Mouse (Mus musculus): ENCODE results near the gene Rap1gap2. TPM values are rescaled to one million over a fixed set of nuclear protein-coding genes. Genes with fewer than 3 reads are reported as not detected.
A peak's percentile ranks its signal among the peaks of the same experiment; 100 is the strongest.

Rap1gap2 gene
- polyA plus RNA-seq, 1 experiment from 2014 or later: 0.88 TPM

DNA sequence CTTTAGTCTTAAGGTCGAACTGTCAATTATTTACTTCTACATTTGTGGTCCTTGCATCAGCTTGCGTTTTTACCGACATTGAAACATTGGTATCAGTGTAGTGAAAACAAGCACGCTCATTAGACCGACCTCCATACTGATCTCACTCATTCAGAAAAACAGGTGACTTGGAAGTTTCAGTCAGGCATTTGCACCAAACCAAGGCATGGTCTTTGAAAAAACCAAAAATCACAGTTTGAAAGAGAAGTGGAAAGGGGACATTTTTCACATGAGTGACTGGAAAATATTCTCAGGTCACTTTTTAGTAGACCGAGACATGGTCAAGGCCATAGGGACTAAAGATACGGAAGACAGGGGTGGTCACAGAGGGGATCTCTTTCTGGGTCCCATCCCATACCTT is 85.5 kb downstream of the Rap1gap2 start:
- Histone ChIP-seq H3K36me3 (no peaks in the 10 kb centered on the region), H3K4me1 (peaks cover 43% of the 10 kb centered on the region), H3K9me3 (replicated peaks) (no peaks in the 10 kb centered on the region), H3K27me3 (ENCODE audit: low read depth, poor library complexity, severe bottlenecking) (peaks cover 84% of the 10 kb centered on the region), H3K27ac (replicated peaks) (no peak overlapping the region), H3K4me3 (no peak overlapping the region)
- WGBS: 88% methylated on average over 7 of the region's 7 CpGs
- no peak for DNase-seq (ENCODE audit: low spot score)

DNA sequence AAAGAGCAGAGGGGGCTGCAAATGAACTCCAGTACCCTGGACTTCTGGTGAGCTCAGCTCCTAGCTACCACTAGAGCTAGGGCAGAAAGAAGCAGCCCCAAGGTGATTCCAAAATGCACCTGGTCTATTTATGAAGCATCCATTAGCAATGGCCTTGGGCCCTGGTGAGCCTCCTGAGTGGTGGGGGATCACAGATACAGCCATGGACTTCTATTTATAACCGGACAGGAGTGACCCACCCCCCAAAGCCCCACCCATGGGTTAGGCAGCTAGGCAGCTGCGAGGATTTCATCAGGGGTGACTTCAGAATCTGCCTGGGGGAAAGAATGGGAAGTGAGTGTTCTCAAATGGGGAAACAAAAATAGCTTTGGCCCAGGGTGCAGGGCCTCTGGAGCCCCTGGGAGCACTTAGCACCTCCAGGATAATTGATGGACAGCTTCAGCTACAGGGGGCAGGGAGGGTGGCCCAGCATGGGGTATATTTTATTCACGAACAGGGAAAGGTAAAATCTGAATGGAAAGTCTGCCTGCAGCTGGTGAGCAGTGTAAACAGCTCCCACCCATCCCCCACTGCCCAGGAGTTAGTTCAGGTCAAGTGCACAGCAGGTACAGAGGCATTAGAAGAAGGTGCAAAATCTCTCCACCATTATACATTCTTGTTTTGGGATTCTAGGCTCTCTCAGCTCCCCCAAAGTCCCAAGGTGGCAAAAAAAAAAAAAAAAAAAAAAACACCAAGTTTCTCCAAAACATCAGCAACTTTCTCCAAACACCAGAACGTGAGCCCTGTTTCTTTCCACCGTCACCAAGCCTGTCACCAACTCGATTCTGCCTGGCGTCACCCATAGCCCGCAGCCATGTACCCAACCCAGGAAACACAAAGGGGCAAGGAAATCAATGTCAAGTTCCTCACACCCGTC is 86.4 kb downstream of the Rap1gap2 start:
- WGBS: 52% methylated on average over 9 of the region's 9 CpGs
- Histone ChIP-seq H3K27ac (replicated peaks) (no peak overlapping the region), H3K27me3 (ENCODE audit: low read depth, poor library complexity, severe bottlenecking) (peaks cover 92% of the 10 kb centered on the region), H3K4me3 (0 out of 2 replicates have a peak overlapping the region, but pooled peaks have one; percentile 73), H3K36me3 (no peaks in the 10 kb centered on the region), H3K4me1 (peaks cover 43% of the 10 kb centered on the region), H3K9me3 (replicated peaks) (no peaks in the 10 kb centered on the region)
- DNase-seq (ENCODE audit: low spot score): no peak

DNA sequence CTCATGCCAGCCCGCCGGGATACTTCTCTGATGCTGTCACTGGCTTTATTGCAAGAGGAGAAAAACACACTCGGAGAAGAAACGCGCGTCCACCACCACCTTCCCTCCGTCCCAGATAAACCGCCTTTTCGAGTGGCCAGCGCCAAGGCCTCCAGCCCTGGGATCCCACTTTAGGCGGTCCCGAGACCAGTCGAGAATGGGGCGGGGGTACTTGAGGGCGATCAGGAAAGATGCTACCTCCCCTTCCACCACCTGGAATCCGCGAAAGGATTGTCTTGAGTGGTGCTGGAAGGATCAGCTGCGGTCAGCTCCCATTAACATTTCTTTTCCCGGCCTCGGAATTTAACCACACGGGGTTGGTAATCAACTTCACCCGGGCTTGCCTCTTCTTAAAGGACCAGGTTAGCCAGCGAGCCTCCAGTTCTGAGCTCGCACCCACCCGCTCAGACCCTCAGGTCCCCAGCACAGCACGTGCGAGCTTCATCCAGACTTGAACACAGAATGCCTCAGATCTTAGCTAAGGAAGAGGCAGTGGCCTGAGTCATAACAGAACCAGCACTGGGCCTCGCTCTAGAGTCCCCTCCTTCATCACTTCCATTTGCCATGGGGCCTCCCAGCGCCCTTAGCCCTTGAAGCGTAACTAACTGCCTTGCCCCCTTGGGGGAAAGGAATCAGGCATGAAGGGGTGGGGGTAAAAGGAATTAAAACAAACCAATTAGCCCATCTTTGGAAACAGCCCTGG is 87.3 kb downstream of the Rap1gap2 start:
- Histone ChIP-seq H3K9me3 (replicated peaks) (no peaks in the 10 kb centered on the region), H3K27ac (replicated peaks) (peak overlapping the region; percentile 81), H3K4me3 (peak overlapping the region; percentile 73), H3K4me1 (peaks cover 43% of the 10 kb centered on the region), H3K36me3 (no peaks in the 10 kb centered on the region), H3K27me3 (ENCODE audit: low read depth, poor library complexity, severe bottlenecking) (peaks cover 89% of the 10 kb centered on the region)
- under 1% methylated on average over 30 of the region's 30 CpGs for WGBS
- peak; percentile 27 for DNase-seq (ENCODE audit: low spot score)

DNA sequence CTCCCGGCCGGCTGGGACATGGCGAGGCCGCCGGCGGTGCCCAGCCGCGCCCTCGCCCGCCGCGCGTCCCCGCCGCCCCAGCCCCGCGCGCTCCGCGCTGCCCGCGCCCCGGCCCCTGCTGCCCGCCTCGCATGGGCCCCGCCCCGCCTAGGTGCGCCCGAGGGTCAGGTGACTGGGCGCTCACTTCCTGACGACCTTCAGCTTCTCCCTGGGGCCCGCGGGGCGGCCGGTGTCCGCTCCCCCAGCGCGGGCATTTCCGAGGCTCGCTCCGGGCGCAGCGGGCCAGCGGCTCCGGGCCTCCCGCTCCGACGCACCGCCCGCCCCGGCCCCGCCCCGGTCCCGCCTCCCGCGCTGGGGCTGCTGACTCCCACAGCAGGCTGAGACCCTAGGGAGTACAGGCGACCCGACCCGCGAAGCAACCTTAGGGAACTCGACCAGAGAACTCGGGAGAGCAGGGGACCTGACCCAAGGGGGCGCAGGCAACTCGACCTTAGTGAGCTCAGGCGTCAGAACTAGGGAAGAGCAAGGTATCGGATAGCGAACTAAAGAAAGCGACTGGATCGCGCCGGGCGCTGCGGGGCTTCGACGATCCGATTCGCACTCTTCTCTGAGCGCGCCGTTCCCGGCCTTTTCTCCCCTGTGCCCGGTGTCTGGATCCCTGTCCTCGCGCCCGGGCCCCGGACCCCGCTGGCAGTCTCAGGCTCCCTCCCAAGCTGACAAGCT is 88.1 kb downstream of the Rap1gap2 start:
- peaks cover 82% of the 10 kb centered on the region for H3K27me3 ChIP-seq (ENCODE audit: low read depth, poor library complexity, severe bottlenecking)
- no peaks in the 10 kb centered on the region for H3K36me3 ChIP-seq
- DNase-seq (ENCODE audit: low spot score): peak; percentile 70
- H3K27ac ChIP-seq (replicated peaks): peak overlapping the region; percentile 81
- H3K9me3 ChIP-seq (replicated peaks): no peaks in the 10 kb centered on the region
- H3K4me3 ChIP-seq: peak overlapping the region; percentile 73
- peaks cover 43% of the 10 kb centered on the region for H3K4me1 ChIP-seq
- under 1% methylated on average over 73 of the region's 87 CpGs for WGBS

DNA sequence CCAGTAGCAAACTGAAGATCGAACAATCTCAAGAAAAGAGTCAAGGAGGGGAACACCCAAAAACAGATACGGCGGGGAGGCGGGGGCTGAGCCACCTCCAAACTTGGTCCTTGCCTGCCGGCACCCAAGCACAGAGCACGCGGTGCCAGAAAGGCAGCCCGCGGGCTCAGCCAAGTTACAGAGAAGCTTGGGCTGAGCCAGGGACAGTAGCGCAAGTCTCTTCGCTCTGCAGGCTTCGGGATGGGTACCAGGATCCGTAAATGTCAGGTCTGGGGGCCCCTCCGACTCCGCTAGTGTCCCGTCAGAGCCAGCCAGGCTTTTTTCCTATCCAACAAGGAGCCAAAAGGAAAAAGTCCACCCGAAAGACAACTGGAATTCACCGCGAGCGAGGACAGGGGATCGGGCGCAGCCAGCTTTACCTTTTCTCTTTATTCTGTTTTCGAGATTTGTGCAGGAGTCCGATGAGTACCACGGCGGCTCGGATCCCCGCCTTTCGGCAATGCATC is 88.7 kb downstream of the Rap1gap2 start:
- Histone ChIP-seq H3K27ac (replicated peaks) (peak overlapping the region; percentile 81), H3K4me1 (peaks cover 42% of the 10 kb centered on the region), H3K4me3 (peak overlapping the region; percentile 73), H3K27me3 (ENCODE audit: low read depth, poor library complexity, severe bottlenecking) (peaks cover 75% of the 10 kb centered on the region), H3K9me3 (replicated peaks) (no peaks in the 10 kb centered on the region), H3K36me3 (no peaks in the 10 kb centered on the region)
- WGBS: 1% methylated on average over 29 of the region's 29 CpGs
- peak; percentile 42 for DNase-seq (ENCODE audit: low spot score)

DNA sequence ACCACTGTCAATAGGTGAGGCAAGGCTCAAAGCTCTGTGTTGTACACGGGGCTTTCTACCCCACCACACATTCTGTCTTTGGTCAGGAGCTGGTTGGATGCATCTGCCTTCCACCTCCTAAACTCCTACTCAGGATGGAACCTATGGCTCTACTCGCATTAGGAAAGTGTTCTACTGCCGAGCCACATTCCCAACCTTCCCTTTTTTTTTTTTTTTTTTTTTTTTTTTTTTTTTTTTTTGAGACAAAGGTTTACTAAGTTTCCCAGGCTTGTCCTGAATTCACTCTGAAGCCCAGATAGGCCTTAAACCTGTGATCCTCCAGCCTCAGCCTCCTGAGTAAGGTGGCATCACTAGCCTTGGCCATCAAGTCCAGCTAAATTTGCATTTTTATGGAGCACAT is 90.5 kb downstream of the Rap1gap2 start:
- H3K9me3 ChIP-seq (replicated peaks): no peaks in the 10 kb centered on the region
- H3K4me1 ChIP-seq: peaks cover 30% of the 10 kb centered on the region
- peaks cover 61% of the 10 kb centered on the region for H3K27me3 ChIP-seq (ENCODE audit: low read depth, poor library complexity, severe bottlenecking)
- H3K36me3 ChIP-seq: no peaks in the 10 kb centered on the region
- H3K4me3 ChIP-seq: no peak overlapping the region
- 84% methylated on average over 3 of the region's 3 CpGs for WGBS
- H3K27ac ChIP-seq (replicated peaks): no peak overlapping the region
- DNase-seq (ENCODE audit: low spot score): no peak

DNA sequence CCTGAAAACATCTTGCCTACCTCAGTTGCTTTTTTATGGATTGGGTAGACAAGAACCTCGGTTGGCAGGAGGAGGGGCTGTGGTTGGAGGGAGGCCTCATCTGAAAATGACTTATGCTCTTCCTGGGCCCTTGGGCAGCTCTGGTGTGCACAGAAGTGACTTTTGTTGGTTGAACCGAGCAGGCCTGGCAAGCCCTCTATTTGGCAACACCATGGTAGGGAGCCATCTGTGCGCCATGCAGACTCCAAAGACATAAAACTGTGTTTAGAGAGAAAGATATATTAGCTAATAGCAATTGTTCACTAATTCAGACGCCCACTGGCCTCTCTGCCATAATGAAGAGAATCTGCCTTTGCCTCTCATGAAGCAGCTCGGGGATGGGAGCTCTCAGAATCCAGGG is 94.6 kb downstream of the Rap1gap2 start:
- 93% methylated on average over 5 of the region's 5 CpGs for WGBS
- Histone ChIP-seq H3K36me3 (no peaks in the 10 kb centered on the region), H3K4me3 (no peak overlapping the region), H3K4me1 (no peaks in the 10 kb centered on the region), H3K27me3 (ENCODE audit: low read depth, poor library complexity, severe bottlenecking) (peaks cover 20% of the 10 kb centered on the region), H3K27ac (replicated peaks) (no peak overlapping the region), H3K9me3 (replicated peaks) (no peaks in the 10 kb centered on the region)
- no peak for DNase-seq (ENCODE audit: low spot score)

DNA sequence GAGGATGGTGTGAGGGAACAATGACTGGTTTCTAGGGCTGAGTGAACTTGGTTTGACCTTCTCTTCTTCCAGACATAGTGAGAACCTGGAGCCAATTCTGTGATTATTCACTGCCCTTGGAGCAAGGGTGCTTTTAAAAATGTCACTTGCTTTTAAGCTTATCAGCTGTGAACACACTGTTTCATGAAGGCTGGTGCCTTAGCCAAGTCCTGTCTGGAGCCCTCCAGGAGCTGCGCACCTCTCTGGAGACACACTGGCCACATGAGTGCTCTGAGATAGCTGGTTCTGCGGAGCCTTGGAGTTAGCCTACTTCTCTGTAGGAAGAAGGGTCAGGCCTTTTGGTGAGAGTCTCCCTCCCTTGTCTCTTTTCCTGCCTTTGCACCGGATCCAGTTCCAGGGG is 95.7 kb downstream of the Rap1gap2 start:
- Histone ChIP-seq H3K4me1 (no peaks in the 10 kb centered on the region), H3K4me3 (no peak overlapping the region), H3K9me3 (replicated peaks) (no peaks in the 10 kb centered on the region), H3K36me3 (no peaks in the 10 kb centered on the region), H3K27me3 (ENCODE audit: low read depth, poor library complexity, severe bottlenecking) (peaks cover 11% of the 10 kb centered on the region; the same call in 1 of the 2 replicates), H3K27ac (replicated peaks) (no peak overlapping the region)
- DNase-seq (ENCODE audit: low spot score): no peak
- 86% methylated on average over 3 of the region's 3 CpGs for WGBS

DNA sequence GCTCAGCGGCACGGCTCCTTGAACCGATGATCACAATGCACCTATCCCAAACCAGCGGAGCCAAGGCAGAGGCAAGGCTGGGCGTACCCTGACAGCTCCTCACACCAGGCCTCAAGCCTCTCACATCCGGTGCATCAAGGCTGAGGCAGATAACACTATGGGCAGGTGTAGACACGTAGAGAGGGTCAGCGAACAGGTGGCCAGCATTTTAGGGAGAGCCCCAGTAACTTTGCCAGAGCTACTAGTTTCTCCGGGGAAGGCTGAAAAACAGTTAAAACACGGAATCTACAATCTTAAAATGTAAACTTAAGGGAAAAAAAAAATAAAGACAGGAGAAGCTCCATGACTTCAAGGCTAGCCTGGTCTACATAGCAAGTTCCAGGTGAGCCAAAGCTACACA is 98.1 kb downstream of the Rap1gap2 start:
- no peak overlapping the region for H3K4me3 ChIP-seq
- no peak for DNase-seq (ENCODE audit: low spot score)
- no peaks in the 10 kb centered on the region for H3K9me3 ChIP-seq (replicated peaks)
- H3K27ac ChIP-seq (replicated peaks): no peak overlapping the region
- H3K4me1 ChIP-seq: no peaks in the 10 kb centered on the region
- WGBS: 92% methylated on average over 10 of the region's 10 CpGs
- H3K27me3 ChIP-seq (ENCODE audit: low read depth, poor library complexity, severe bottlenecking): no peaks in the 10 kb centered on the region
- H3K36me3 ChIP-seq: no peaks in the 10 kb centered on the region

DNA sequence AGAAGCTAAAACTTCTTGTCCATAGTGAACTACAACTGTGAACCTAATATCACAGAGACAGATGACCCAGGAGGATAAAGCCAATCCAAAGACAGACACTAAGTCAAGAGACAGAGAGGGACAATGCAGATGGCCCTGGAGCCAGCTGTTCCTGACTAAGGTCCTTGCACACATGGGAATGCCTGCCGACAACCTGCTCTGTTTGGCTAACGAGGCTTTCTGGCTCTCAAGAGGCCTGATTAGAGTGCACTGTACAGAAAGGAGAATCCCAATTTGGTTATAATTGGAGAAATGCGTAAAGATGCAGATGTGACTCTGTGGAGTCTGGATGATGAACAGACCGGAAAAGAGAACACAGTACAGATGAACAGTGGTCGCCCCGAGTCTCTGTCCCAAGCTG is 104.4 kb downstream of the Rap1gap2 start:
- no peaks in the 10 kb centered on the region for H3K36me3 ChIP-seq
- 82% methylated on average over 6 of the region's 6 CpGs for WGBS
- DNase-seq (ENCODE audit: low spot score): no peak
- H3K27me3 ChIP-seq (ENCODE audit: low read depth, poor library complexity, severe bottlenecking): no peaks in the 10 kb centered on the region
- no peak overlapping the region for H3K4me3 ChIP-seq
- 0 out of 2 replicates have a peak overlapping the region, but pooled peaks have one; percentile 4 for H3K27ac ChIP-seq (replicated peaks)
- H3K9me3 ChIP-seq (replicated peaks): no peaks in the 10 kb centered on the region
- peaks cover 13% of the 10 kb centered on the region for H3K4me1 ChIP-seq

DNA sequence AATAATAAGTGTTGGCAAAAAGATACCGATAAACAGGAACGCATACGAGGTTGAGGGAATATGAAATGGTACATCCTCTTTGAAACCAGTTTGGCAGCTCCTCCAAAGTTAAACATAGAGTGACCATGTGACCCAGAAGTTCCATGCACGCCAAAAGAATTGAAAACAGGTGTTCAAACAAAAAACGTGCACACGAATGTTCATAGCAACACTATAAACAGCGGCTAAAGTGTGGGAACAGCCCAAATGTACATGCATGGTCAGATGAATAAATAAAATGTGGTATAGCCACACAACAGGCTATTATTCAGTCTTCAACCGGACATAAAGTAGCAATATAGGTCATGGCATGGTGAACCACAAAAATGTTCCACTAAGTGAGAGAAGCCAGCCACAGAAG is 108.2 kb downstream of the Rap1gap2 start:
- H3K27ac ChIP-seq (replicated peaks): no peak overlapping the region
- H3K4me1 ChIP-seq: peaks cover 29% of the 10 kb centered on the region
- no peak overlapping the region for H3K4me3 ChIP-seq
- no peaks in the 10 kb centered on the region for H3K36me3 ChIP-seq
- H3K9me3 ChIP-seq (replicated peaks): no peaks in the 10 kb centered on the region
- H3K27me3 ChIP-seq (ENCODE audit: low read depth, poor library complexity, severe bottlenecking): no peaks in the 10 kb centered on the region
- DNase-seq (ENCODE audit: low spot score): no peak
- WGBS: 86% methylated on average over 8 of the region's 8 CpGs

DNA sequence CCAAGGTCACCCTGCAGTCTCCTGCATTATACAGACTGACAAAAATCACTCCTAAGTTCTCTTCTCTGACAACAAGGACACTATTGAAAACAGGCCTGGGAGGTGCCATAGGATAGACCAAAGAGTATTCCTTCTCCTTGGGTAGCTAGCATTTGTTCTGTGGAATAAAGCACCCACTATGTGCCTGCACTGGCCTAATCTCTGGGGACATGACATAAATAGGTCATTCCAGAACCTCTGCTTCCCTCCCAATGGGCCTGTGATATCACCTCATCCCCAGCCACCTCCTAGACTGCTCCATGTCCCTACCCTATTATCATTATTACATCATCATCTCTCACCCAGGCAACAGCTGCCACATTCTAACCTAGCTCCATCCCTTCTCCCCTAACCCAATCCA is 108.7 kb downstream of the Rap1gap2 start:
- no peak for DNase-seq (ENCODE audit: low spot score)
- Histone ChIP-seq H3K36me3 (no peaks in the 10 kb centered on the region), H3K4me3 (no peak overlapping the region), H3K27ac (replicated peaks) (no peak overlapping the region), H3K27me3 (ENCODE audit: low read depth, poor library complexity, severe bottlenecking) (no peaks in the 10 kb centered on the region), H3K4me1 (peaks cover 28% of the 10 kb centered on the region), H3K9me3 (replicated peaks) (no peaks in the 10 kb centered on the region)

Measured in midbrain, embryonic 10.5 days (tissue).